Mouse (Mus musculus) spleen, embryonic (tissue): Measurements from ENCODE around the gene Frmd6.

ENCODE experiments used
- CTCF ChIA-PET: fragments of 350-600 bp; sonication (Branson Sonifier 250); formaldehyde crosslinking; loops from one replicate; lab custom pipeline; 2022; lab: Charles Lee

Gene Frmd6

GRCm38 (mm10) chr12:70851342-70851960 is 26.1 kb downstream of the Frmd6 start:
- CTCF ChIA-PET: no interaction called here

GRCm38 (mm10) chr12:70853026-70853425 is 27.7 kb downstream of the Frmd6 start:
- CTCF ChIA-PET: no interaction called here

GRCm38 (mm10) chr12:70855678-70856077 is 30.4 kb downstream of the Frmd6 start:
- CTCF ChIA-PET: no interaction called here

GRCm38 (mm10) chr12:70856776-70857175 is 31.5 kb downstream of the Frmd6 start:
- CTCF ChIA-PET: no interaction called here

GRCm38 (mm10) chr12:70863281-70863680 is 38.0 kb downstream of the Frmd6 start:
- CTCF ChIA-PET: no interaction called here

GRCm38 (mm10) chr12:70867780-70868179 is 42.5 kb downstream of the Frmd6 start:
- CTCF ChIA-PET: no interaction called here

- CTCF ChIA-PET: no interaction called here
These were observed 43.1 kb downstream of the Frmd6 start for GRCm38 (mm10) chr12:70868190-70868987.

GRCm38 (mm10) chr12:70868988-70869291 is 43.6 kb downstream of the Frmd6 start:
- CTCF ChIA-PET: no interaction called here

GRCm38 (mm10) chr12:70873544-70873943 is 48.2 kb downstream of the Frmd6 start:
- CTCF ChIA-PET: no interaction called here

- CTCF ChIA-PET: no interaction called here
These were observed 51.1 kb downstream of the Frmd6 start for GRCm38 (mm10) chr12:70876270-70876998.

- CTCF ChIA-PET: no interaction called here
These were observed 52.8 kb downstream of the Frmd6 start for GRCm38 (mm10) chr12:70877926-70878710.

- CTCF ChIA-PET: interaction anchor here (0.6 kb wide), 1 partner anchor 131 kb away, joined by 6 read pairs; no protein-coding TSS in a partner anchor
These were observed 55.2 kb downstream of the Frmd6 start for GRCm38 (mm10) chr12:70880396-70880975.

GRCm38 (mm10) chr12:70881340-70881739 is 56.0 kb downstream of the Frmd6 start:
- CTCF ChIA-PET: no interaction called here

- CTCF ChIA-PET: no interaction called here
These were observed 56.5 kb downstream of the Frmd6 start for GRCm38 (mm10) chr12:70881854-70882253.

GRCm38 (mm10) chr12:70883141-70883540 is 57.8 kb downstream of the Frmd6 start:
- CTCF ChIA-PET: no interaction called here

GRCm38 (mm10) chr12:70884113-70884512 is 58.8 kb downstream of the Frmd6 start:
- CTCF ChIA-PET: no interaction called here

GRCm38 (mm10) chr12:70884973-70885372 is 59.7 kb downstream of the Frmd6 start:
- CTCF ChIA-PET: no interaction called here

GRCm38 (mm10) chr12:70885576-70885975 is 60.3 kb downstream of the Frmd6 start:
- CTCF ChIA-PET: no interaction called here

GRCm38 (mm10) chr12:70890405-70890804 is 65.1 kb downstream of the Frmd6 start:
- CTCF ChIA-PET: no interaction called here

- CTCF ChIA-PET: no interaction called here
These were observed 65.7 kb downstream of the Frmd6 start for GRCm38 (mm10) chr12:70890874-70891470.

GRCm38 (mm10) chr12:70895275-70895674 is 70.0 kb downstream of the Frmd6 start:
- CTCF ChIA-PET: no interaction called here
